Mouse (Mus musculus) frontal cortex, postnatal 14 days (tissue): ENCODE results near the gene March1.

ENCODE experiments used
- DNase-seq, 2 experiments: peaks; one replicate each; pipeline ENCODE4 v3.0.0; 2022; ENCODE audit warnings: low spot score in 2 of 2

March1 gene

DNA sequence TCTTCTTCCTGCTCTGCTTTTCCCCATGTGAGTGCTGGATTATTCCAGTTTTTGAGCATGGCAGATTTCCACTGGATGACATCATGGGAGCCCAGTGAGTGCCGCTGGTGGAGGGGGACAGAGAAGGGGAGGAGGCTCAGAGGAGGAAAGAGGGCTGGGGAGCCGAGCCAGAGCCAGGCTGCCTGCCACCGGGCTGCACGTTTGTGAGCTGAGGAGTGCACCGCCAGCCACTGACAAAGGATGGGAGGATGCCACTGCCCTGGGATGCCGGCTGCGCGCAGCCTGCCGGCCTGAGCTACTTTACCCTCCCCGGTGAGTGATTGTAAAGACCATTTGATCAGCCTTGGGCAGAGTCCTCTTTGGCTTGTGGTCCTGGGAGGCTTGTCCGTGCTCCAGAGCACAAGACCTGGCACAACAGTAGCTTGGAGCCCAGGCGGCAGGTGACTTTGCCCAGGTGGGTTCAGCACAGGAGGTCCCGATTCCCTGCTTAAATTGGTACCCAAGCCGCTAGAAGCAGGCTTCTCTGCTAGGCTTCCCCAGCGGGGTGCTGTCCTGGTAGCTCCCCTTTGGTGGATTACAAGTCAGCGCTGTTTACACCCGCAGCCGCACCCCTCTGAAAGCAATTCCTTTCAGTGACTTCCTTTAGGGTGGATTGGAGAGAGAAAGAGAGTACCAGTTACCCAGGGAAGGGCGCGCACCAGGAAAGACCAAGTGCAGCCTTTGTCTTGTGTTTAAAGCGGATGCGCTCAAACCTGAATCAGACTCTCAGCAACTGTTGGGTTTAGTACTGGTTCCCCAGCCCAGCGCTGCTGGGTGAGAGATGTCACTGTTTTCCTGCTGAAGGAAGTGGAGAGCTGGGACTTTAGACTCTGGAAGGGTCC is at the start of gene March1:
March1 (plus strand) TSS at position 30 of the 881 bp plus-strand sequence.
- DNase-seq = peak; percentile 62 to 64

DNA sequence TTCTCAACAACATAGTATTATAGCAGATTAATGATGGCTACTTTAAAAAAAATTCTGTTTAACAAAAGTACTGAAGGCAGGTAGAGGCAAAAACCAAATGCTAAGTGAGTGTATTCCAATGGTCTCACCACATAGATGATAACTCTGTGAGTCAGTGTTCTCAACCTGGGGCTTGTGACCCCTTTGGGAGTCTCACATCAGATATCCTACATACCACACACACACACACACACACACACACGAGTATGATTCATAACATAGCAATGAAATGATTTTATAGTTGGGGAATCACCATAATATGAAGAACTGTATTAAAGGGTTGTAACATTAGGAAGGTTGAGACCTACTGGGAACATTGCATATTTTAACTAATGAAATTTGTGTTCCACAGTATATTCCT is 30.8 kb upstream of the March1 start:
- DNase-seq = no peak

DNA sequence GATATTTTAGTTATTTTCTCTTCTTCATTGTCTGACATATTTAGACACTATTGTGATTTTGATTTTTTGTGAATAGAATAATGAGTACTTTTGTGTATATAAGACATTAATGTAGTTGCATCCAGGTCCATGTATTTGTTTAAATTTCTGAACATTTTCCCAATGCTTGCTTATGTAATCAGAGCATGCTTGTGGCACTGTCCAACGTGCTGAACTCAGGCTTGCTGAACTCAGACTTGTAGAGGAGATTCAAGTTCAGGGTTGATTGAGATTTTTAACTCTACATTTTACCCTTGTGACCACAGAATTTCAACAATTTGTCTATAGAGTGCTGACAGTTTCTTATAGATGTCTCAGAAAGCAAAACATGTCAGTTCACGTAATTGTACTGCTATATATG is 14.5 kb upstream of the March1 start:
- DNase-seq = no peak

DNA sequence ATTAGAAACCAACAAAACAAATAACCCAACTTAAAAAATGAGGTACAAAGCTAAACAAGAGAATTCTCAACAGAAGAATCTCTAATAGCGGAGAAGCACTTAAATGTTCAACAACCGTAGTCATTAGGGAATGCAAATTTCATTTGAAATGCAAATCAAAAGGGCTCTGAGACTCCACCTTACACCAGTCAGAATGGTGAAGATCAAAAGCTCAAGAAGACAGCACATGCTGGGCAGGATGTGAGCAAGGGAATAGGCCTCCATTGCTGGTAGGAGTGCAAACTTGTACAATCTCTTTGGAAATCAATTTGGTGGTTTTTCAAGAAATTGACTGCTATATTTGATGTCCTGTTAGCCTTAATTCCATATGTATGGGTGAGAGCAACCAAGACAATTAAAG is 8.2 kb upstream of the March1 start:
- DNase-seq = no peak

DNA sequence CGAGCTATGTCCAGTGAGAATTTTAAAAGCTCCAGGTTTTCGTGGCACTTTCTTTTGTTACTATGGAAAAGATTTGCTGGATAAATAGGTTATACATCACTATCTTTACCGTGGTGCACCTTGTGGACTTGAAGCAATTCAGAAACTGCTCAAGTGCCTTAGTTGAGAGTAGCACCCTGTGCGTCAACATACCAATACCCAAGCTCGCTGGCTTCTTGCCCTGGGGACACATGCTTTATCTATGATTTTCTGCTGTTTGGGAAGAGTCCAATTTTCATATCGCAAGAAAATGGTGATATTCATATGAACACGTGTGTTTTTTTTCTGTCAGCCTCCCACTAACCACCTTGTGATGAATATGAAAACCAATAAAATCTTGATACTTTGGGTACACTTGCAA is 1.3 kb downstream of the March1 start:
- no peak for DNase-seq

DNA sequence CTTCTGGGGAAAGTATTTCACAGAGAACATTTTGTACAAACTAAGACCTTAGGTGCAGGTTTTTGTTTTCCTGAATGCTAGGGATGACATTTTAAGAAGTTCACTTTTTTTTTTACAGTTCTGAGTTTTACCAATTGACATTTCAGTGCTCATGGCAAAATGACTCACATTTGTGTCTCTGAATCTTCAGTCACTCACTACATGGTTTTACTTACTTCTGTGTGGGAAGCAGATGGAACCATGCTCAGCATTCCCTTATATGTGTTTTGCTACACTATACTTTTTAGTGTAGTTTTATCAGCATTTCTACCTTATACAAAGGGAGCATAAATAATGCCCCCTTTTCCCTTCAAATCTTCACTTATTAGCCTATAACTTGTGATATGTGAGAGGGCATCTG is 27.2 kb downstream of the March1 start:
- DNase-seq = no peak

DNA sequence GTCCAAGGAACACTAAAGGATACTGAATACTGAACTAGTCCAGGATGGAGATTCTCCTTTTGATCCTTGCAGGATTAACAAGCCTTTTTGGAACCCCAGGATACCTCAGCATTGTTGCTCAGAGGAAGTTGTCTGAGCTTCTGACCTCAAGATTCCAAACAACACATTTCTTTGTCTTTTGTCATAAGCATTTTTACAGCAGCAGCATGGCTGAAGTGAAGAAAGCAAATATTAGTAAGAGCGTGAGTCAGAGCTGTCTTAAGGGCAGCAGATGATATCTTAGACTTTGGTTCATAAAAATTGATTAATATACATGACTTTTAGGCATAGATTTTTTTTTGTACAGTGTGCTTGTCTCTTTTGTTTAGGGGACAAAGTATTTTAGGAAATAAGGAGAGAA is 27.8 kb downstream of the March1 start:
- DNase-seq = no peak

DNA sequence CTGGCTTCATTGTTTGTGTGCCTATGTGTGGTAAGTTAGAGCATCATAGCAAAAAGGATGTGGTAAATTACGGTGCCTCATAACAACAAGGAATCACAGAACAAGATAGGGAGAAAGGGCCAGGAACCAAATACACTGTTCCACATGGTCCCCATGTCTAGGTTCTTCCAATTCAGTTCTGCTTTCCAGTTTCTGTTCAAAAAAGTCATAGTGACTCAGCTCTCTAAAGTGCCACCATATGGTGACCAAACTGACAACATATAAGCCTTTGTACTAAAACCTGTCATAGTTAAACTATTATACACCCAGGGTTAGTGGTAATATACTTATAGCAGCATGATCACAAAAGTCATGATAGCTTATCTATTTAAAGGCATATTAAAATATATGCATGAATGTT is 28.2 kb downstream of the March1 start:
- DNase-seq = no peak

DNA sequence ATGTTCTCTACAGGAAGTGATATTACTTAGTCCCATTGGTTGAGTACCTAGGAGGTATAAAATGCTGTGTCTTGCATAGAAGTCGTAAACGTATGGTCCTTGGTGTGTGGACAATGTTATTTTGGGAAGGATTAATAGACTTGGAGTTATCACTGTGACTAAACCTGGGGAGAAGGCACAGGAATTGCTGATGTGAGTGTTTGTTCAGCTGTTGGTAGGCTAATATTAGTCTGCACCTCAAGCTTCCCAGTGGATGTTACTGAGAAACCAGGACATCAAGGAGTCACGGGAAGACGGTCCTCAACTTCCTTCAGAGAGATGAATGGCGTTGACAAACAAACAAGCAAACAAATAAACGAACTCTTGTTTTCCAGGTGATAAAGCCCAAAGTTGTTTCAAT is 38.2 kb downstream of the March1 start:
- no peak for DNase-seq

DNA sequence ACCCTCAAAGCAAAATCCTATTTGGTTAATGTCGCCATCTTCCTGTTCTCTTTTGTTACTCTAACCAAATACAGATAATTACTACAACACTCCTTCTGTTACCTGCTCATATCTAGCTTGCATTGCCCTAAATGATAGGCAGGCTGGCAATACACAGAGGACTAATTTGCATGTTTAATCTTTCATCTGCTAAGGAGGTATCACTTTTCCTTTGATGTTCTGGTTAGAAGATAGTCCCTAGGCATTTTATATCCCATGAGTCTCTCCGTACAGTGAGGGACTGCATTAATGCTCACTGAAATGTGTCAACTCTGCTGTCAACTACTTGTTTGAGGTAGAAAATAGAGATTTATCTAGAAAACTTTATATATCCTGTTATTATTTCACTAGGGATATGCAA is 44.2 kb downstream of the March1 start:
- no peak for DNase-seq

DNA sequence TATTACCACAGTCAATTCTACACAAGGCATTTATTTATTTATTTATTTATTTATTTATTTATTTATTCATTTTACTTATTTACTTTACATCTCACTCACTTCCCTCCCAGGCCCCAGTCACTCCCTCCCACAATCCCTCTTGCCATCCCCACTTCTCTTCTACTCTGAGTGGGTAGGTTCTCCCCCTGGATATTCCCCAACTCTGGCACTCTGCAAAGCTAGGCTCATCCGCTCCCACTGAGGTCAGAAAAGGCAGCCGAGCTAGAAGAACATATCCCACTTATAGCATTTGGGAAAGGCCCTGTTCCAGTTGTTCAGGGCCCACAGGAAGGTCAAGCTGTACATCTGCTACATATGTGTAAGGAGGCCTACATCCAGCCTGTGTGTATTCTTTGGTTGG is 48.1 kb downstream of the March1 start:
- no peak for DNase-seq

DNA sequence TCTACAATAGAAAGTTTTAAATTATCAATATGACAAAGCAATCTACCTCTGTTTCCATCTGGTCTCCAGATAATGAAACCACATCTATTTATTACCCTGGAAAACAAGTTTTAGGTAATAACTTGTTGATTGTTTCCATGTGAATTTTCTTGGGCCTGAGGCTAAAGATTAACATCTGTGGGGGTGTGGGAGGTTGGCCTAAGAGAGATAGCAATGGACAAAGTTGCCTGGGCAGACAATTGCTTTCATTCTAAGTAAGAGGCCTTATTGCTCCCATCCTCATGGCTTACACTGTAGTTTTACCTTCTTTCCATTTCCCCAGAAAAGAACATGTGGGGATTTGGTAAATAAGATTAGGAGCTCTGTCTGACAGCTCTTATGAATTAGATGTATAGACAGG is 125.4 kb downstream of the March1 start:
- DNase-seq = no peak

DNA sequence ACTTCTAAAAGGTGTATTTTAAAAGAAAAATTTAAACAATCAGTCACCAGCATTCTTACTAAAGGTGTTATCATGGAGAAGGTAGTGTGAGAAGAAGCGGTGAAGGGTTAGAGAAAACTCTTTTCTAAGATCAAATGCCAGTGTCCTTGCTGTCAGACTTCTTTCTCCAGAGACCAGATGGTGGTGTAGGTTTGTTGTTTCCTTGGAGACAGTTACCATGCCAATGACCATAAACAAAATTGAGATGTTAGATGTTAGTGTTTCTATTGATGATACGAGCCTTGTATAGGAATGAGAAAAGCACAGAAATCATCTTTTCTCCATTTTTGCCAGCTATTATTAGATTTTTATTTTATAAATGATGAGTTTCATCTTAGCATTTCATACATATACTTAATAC is 158.1 kb downstream of the March1 start:
- no peak for DNase-seq

DNA sequence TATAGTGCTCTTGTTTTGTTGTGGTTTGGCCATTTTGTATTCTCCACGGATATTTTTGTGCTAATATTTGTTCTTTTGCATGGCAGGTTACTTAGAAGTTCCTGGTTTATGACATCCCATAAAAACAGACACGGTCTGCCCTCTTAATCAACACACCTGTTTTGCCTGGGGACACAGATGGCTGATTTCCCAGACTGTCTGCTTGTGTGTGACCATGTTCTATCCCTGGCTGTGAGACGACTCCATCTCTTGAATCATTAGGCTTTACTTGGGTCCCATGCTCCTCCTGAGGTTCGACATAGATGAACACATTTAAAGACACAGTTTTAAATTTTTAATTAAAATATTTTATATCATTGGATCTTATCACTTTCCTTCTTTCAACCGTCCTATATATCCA is 163.5 kb downstream of the March1 start:
- no peak for DNase-seq

DNA sequence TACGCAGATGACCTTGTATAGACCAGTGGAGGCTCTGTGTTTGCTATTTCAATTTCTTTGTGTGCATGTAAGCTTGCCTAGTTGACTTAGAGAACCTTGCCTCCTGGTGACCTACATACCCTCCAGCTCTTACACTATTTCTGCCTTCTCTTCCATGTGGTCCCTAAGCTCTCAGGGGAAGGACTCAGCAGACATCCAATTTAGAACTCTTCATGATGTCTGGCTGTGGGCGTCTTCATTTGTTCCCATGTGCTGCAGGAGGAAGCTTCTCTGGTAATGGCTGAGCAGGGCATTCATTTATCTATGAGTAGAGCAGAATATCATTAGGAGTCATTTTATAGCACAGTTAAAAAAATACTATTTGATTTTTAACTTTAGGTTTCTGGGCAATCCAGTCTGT is 195.3 kb downstream of the March1 start:
- DNase-seq = no peak

DNA sequence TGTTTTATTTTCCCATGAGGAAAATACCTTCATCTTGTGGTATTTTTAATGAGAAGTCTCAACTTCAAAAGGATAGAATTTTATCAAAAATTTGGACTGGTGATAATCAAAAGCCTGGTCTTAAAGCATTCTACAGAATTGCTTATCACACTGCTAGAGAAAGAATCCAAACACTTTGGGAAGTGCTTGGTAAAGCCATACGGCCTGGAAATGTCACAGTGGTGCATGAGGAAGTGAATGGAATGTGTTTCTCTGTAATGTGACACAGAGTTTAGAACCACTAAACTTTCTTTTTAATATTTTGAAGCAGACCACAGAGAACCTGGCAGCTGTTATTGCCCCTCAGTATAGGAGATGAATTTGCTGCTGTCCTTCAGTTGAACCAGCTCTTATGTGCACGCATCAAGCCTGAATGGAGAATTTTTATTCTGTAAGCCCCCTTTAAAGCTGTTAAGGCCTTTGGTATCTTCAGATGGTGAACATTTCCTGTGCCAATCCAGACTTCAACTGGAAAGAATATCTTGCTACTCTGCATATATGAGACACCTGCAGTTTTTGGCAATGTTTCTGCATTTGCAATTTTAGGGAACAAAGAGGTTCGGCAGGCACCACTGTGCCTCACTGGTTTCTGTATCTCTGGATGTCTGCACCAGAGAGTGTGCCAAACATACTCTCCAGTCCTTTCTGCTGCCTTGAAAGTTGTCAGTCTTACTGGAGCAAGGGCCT is 304.8 kb downstream of the March1 start:
- DNase-seq = peak in 1 of 2 experiments; percentile 5

DNA sequence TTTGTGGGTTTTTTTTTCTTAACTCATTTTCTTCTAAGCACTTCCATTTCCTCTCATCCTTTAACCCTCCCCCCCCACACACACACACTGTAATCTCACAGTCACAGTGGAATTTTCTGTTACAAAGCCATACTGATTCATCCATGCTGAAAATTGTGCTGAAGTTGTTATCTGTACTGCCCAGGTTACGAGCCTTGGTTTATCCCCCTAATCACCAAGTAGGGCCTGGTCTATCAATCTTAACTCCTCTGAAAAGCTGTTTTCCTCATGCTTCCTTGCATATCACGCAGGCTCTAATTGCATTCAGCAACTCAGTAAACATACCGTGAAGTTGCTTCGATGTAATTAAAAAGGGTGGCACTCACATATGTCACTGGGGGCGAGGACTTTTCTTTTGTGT is 339.2 kb downstream of the March1 start:
- no peak for DNase-seq

DNA sequence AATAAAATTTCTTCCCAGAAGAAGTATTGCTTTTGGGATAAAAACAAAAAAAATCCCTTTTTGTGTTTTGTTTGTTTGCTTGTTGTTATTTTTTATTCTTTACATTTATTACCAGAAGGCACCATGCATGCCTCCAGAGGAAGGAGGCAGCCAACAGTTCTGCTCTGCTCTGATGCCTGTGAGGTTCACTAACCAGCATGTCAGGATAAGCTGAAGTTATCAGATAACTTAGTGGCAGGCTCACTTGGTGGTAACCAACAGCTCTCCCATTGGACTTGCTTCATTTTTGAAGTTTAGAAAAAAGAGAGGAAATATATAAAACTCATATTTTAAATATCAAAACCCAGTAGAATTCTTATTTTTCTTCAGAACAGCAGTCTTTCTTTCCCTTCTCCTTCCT is 339.8 kb downstream of the March1 start:
- no peak for DNase-seq

DNA sequence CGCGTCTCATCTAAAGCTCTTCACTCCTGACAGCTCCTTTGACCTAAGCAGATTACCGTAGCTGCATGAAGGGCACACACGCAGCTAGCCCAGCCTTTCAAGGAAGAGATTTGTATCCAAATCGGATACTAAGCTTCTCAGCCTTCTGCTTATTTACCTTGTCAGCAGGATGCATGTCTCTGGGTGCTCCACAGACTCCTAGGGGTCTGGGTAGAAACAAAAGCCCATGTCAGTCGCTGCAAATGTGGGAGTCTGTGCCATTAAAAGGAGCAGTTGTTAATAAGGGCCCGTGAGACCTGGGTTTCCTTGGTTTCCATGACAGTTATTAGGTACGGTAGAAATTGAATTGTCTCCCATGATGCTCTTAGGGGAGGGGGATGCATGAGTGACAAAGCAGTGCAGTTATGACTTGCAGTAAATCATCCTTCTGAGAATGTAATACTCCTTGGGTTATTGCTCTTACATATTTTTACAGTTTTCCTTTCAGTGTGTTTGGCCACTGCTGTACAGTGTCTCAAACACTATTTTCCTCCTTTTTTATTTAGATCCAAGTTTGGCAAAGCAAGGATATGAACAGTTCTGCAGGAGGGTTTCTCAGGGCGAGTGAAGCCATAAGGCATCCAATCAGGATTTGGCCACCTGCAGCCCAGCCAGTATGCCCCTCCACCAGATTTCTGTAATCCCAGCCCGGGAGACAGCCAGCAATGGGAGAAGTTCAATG is 349.0 kb downstream of the March1 start:
- DNase-seq = no peak

DNA sequence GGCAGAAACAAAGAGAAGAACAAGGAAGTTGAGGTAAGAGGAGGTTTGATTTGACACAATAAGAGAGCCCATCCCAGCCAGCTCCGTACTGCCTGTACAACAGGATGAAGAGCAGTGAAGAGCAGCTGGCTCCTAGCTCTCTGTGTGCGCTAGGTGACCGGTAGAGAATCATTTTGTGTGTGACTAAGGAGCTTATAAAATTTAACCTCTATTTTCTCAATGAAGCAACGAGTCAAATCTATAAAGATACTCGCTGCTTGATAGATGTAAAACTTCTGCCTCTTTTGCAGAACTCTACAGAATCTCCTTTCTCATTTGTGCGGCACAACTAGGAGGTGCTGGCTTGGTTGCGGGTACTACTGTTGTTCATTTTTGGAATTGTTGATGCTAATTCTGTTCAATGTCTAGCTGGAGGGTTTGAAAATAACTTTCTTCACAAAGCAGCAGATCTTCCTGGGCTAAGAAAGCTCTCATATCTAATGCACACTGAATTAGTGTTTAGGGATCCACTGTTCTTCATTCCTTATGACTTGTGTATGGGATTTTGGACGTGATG is 349.6 kb downstream of the March1 start:
- no peak for DNase-seq

DNA sequence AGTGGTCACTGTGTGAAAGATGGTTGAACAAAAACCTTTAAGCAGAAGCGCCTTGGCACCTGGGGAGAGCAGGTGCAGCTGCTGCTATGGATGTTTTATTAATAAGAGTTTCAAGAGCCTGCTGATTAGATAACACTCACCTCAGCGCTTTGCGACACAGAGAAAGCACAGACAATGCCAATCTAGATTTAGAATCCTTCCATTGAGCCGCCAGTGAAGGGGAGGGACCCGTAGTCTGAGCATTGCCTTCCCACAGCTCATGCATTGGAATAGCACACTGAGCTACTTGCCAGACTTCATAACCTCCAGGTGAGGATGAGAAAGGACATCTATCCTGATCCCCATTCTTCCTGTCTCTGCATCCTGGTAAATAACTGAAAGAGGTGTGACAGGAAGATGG is 359.2 kb downstream of the March1 start:
- DNase-seq = no peak

DNA sequence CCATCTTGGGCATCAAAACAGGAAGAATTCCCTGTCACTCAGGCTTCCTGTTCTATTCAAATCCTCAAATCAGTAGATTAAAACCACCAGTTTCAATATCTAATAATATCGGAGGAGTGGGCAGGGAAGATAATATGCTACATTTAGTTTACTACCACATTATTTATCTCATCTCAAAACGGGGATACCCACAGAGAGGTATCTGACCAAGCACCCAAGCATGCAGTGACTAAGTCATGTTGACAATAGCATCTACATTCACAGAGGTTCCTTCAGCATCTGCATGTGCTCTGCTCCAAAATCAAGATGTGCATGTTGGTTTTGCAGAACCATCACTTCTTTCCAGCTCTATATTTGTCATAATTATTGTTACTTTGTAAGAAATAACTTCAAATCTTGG is 364.3 kb downstream of the March1 start:
- DNase-seq = no peak
